ENCODE assay signal across 17 mouse cellular contexts in genomic region chr1:192435503-192435902, GRCm38 (mm10).
"Had no signal": no experiment of that assay in that cellular context is flagged by ENCODE, and none has a peak within 500 bp of the region (broad histone marks: within the 10 kb centered on the region; RNA-seq: fewer than 3 reads in every experiment).

No protein-coding gene starts in this region.

- H3K9me3 ChIP-seq: liver, embryonic 13.5 days; liver, embryonic 15.5 days; megakaryocyte, embryonic 14.5 days; midbrain, embryonic 13.5 days; midbrain, embryonic 15.5 days; neural tube, embryonic 12.5 days; stomach, embryonic 15.5 days had no signal

- H3K27me3 ChIP-seq: liver, embryonic 13.5 days; liver, embryonic 15.5 days; megakaryocyte, embryonic 14.5 days; midbrain, embryonic 13.5 days; midbrain, embryonic 15.5 days; neural tube, embryonic 12.5 days; stomach, embryonic 15.5 days had no signal

- H3K4me2 ChIP-seq: liver, embryonic 11.5 days; liver, embryonic 13.5 days; liver, embryonic 15.5 days; midbrain, embryonic 11.5 days; midbrain, embryonic 13.5 days; midbrain, embryonic 15.5 days; neural tube, embryonic 12.5 days; stomach, embryonic 15.5 days had no signal

- H3K4me1 ChIP-seq: liver, embryonic 13.5 days; liver, embryonic 15.5 days; megakaryocyte, embryonic 14.5 days; midbrain, embryonic 15.5 days; neural tube, embryonic 12.5 days; stomach, embryonic 15.5 days had no signal

- DNase-seq: liver; liver, embryonic 13.5 days; liver, postnatal 0 days; right cerebral cortex, postnatal 14 days; thymus, adult 2 months; thymus, postnatal 25 days; thymus, postnatal 4 days had no signal

- H3K36me3 ChIP-seq: liver, embryonic 13.5 days; liver, embryonic 15.5 days; midbrain, embryonic 13.5 days; midbrain, embryonic 15.5 days; neural tube, embryonic 12.5 days; stomach, embryonic 15.5 days had no signal

- H3K9ac ChIP-seq: liver, embryonic 13.5 days; liver, embryonic 15.5 days; liver, postnatal 0 days; midbrain, embryonic 13.5 days; midbrain, embryonic 15.5 days; neural tube, embryonic 12.5 days; stomach, embryonic 15.5 days had no signal

- H3K27ac ChIP-seq: liver, embryonic 13.5 days; liver, embryonic 15.5 days; macrophage; midbrain, embryonic 13.5 days; midbrain, embryonic 15.5 days; neural tube, embryonic 12.5 days; stomach, embryonic 15.5 days; stomach, postnatal 0 days had no signal

- H3K4me3 ChIP-seq: liver, embryonic 13.5 days; liver, embryonic 15.5 days; megakaryocyte, embryonic 14.5 days; midbrain, embryonic 13.5 days; midbrain, embryonic 15.5 days; neural tube, embryonic 12.5 days; stomach, embryonic 15.5 days had no signal

- ATAC-seq: liver, postnatal 0 days; midbrain, embryonic 13.5 days; midbrain, embryonic 15.5 days had no signal
